Mouse (Mus musculus): ENCODE data around the gene Sema5a. TPM values are rescaled to one million over a fixed set of nuclear protein-coding genes. Genes with fewer than 3 reads are reported as not detected.

Gene Sema5a
- total RNA-seq, 2 experiments from 2014 or later, result 77.2 to 82.2 TPM

DNA sequence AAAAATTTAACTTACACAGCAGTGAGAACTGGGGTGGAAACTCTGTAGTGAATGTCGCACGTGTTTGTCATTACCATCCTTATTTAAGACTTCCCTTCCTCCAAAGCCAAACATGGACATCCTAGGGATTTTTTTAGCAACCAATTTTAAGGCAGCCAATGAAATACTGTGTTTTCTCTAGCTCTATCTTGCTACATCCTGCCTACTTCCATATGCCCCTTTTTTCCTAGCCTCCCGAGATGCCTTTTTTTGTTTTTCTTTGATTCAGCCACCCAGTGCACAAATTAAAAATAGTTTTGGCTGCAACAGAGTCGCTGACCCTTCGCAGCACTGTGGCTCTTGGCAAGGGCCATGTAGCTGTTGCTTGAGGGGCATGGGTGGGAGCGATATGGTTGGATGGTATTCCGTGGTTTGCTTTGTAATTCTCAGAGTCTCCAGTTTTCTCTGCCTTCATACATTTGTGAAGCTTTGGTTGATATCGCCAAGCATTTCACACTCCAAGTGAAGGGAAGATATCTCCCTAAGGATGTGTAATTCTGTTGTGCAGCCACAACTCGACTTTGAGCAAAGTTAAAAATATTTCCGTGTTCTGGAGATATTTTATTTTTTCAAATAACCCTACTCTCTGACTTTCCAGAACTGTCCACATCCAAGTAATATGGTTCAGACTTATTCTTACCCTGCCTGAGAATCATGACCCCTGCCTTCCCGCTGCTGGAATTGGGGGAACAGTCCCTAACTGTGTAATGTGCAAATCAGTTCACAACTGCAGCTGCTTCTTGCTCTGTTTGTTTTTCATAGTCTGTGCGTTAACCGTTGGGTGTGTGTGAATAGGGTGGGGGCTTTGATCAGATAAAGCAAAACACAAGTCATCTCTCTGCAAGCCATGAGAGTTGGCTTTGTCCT lies 188.6 kb downstream of the Sema5a start:
- no peak for DNase-seq (ENCODE audit: low spot score in 2 of 2)

DNA sequence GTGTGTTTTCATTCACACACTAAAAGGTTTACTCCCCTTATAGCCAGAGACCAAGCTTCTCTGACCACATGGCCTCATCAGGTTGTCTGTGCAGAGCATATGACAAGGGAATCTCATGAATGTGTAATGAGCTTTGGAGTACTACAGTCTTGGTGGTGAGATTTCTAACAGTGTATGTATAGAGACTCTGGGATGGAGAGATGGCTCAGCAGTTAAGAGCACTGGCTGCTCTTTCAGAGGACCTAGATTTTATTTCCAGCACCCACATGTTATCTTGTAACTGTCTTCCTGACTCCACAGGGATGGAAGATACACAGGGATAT lies 189.2 kb downstream of the Sema5a start:
- DNase-seq (ENCODE audit: low spot score in 2 of 2), result no peak

DNA sequence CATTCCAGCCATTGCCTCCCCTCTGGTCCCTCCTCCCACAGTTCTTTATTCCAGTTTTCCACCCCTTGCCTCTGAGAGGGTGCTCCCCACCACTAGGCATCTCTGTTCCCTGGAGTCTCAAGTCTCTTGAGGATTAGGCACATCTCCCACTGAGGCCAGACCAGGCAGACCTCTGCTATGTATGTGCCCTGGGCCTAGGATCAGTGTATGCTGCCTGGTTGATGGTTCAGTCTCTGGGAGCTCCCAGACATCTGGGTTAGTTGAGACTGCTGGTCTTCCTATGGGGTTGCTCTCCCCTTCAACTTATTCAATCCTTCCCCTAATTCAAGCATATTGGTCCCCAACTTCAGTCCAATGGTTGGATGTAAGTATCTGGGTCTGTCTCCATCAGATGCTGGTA lies 189.7 kb downstream of the Sema5a start:
- no peak for DNase-seq (ENCODE audit: low spot score in 2 of 2)

DNA sequence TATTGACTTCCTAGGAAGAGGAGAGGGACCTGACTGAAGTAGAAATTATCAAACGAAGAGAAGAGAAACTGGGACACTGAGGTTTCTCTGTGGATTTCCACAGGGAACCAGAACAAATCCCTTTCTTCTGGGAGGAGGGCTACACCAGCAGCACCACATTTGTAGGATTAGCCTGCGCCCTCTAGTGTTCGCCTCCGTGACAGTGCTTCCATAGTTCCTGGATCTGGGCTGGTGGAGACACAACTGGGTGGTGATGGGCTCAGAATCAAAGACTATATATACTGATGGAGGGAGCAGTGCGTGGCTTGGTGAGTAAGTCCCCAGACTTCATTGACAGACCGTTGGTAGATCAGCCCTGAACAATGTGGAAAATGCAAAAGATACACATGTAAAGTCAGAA lies 193.0 kb downstream of the Sema5a start:
- peak; percentile 71 to 73 for DNase-seq (ENCODE audit: low spot score in 2 of 2)

DNA sequence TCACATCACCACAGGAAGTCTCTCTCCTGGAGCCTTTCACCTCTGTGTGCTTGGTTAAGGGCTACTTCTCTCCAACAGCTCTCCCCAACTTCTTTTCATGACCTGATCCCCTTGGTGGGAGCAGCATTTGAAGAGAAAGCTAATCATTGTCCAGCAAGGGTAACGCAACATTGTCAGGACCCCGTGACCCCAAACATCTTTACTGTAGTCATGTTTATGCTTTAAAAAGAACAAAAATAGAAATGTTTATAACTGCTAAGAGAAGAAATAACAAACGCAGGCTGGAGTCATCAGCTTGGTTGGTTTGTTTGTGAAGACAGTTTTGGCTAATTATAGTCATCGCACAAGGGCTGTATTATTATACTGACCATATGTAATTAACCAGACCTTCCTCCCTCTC lies 198.1 kb downstream of the Sema5a start:
- no peak for DNase-seq (ENCODE audit: low spot score in 2 of 2)

DNA sequence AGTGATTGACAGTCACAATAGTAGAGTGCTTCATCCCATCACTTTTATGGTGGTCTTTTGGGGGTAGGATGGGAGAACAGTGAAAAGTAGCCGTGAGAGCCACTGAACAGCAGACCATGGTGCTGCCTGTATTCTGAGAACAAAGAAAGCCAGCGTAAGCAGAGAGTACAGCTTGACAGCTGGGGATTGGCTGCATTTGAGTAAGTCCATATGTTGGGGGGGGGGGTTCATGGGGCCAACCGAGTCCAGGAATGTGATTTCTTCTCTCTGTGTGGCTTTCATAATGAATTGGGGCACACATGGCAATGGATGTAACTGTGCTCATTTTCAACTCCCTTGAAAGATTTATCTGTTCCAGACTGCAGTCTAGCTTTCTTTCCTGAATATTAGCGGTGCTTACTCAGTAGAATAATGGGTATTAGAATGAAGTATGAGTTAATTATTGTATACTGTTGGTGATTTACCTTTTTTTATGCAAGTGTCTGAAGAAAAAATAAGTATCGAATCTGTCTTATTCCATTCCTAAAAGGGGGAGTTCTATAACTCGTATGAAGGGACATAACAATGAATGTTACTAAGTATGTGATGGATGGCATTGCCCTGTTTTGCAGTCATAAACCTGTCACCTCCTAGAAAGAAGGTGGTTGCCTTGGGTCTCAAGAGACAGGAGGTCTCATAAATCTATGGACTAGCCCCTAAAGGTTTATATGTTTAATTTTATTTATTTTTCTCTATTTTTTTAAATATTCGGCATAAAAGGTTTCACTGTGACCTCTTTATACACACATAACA lies 203.1 kb downstream of the Sema5a start:
- DNase-seq (ENCODE audit: low spot score in 2 of 2), result no peak

DNA sequence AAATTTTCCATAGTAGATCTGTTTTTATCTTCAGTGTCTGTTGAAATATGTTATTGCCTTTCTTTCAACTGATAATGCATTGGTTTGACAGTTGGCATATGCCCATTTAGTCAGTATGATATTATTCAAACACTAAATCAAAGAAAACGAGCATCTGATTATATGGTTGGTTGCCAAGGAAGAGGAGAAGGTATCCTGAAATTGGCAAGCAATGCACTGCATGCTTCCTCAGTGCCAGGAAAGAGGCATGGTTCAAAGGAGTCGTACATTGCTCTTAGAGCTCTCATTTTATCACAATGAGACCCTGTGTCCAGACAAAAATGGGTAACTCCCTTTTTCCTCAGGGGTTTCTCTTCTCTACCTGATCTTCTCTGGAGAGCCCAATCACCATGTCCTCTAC lies 214.4 kb downstream of the Sema5a start:
- DNase-seq (ENCODE audit: low spot score in 2 of 2), result no peak

DNA sequence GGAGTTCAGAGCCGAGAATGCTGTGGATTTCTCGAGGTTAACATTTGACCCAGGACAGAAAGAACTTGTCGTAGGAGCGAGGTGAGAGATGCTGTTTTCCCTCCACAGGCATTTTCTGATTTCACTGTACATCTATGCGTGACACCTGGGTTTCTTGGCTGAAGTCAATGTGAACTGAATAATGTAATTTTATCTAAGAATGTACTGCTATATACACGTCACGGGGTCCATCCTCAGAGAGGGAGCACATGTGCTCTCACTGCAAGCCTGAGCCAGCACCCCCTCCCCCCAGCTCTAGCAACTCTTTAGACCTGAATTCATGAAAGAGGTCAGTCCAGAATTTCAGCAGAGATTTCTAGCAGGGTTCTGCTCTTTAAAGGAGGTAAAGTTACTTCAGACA lies 215.6 kb downstream of the Sema5a start:
- DNase-seq (ENCODE audit: low spot score in 2 of 2), result no peak

DNA sequence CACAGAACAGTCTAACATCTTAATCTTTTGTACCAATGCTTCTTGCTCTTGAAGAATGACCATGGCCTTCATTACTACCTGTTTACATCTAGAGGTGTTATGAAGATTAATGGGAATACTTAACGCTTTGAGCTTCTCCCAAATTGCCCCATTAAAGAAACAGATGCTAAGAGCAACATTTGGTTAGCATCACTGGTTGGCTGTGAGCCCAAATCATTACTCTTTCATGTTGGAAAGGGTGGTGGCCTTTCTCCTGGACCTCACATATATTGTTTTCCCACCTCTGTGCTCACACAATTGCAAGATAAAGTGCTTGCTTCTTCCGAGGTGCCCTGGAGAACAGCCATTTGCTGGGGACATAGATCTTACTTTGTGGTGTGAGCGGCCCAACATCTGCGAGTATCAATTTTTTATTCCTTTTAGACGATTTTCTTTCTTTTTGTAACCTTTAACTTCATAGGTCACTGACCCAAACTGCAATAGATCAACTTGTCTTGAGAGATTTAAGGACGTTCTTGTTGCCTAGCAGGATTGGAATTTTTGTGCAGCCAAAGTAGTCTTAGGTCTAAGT lies 227.0 kb downstream of the Sema5a start:
- no peak for DNase-seq (ENCODE audit: low spot score in 2 of 2)

DNA sequence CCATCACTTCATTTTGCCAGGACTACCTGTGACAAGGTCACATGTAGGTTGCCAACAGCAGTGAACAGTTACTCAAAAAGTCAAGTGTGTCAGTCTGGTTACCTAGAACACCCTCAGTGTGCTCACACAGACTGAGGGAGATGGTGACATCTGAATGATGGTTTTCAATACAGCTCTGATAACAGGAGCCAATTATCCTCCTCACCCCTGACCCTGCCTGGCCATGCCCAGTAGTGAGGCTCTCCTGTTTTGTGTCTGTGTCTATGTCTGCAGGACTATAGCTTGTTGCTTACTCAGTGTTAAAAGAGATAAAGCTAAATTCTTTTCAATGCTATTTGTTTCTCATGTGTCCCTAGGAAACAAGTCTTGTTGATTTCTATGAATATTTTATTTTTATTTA lies 236.1 kb downstream of the Sema5a start:
- DNase-seq (ENCODE audit: low spot score in 2 of 2), result no peak

DNA sequence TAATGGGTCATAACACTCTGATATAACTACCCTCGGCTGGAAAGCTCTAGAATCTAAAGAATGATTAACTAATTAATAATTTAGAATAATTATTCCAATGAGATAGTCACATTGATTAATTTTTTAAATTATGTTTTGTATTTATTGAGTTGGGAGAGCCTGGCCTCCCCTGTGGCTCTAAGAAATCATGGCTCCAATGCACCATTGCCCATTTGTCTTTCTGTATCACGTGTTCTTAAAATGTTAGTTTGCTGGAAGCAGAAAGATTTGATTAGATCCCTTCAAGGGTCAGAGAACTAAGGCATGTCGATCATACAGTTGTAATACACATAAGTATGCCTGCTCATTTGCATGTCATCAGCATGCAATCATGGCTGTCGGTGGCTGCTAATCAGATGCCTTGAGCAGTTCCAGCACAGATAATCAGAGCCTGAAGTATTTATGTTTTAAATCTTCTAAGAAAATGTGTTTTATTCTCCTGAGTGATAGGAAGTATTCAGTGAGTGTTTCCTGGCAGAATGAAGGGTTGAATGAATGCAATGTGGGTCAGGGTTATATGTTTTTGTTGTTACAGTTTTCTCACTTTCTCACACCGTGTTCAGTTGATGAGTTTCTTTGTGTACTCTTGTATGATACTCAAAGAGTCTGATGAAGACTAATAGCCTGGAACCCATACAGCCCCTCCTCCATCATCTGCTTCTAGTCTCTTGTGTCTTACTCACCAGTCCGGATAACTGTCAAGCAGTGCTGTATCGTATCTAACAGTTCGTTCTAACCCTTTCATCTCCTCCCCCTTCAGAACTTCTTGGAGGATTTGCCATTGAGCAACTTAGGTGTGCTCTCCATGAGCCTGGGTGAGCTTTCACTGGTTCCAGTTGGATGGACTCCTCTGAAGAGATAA lies 240.7 kb downstream of the Sema5a start:
- no peak for DNase-seq (ENCODE audit: low spot score in 2 of 2)

DNA sequence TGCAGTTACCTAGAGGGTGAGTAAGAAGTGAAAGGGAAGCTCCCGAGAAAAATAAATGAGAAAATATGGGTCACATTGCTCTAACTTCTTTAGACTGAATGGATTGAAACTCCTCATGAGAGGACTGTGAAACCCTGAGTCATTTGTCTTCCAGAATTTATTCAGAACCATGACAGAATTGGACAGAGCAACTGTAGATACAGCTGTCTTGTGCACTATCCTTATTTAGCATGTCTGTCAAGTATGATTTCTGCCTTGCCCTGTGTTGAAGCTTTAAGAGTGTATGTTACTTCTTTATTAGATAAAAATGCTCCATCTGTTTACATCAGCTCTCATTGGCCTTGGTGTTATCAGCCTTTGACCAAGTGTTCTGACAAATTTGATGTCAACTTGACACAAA lies 243.4 kb downstream of the Sema5a start:
- DNase-seq (ENCODE audit: low spot score in 2 of 2), result no peak

DNA sequence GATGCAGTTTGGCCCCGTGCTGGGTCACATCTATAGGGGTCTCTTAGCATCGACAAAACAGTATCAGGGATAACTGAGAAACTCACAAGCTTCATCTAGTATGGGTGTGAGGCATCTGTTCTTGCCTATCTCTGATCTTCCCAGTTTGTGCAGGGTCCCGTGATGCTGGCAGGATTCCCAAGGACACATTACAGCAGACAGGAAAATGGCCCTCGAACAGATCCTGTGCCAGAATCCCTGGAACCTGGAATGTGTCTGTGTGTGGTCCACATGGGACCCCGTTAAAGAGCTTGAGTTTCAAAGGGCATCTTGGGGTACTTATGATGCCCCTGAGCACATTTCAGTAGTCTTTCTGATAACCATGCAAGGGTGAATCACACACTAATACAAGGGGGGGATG lies 249.6 kb downstream of the Sema5a start:
- DNase-seq (ENCODE audit: low spot score in 2 of 2), result no peak

DNA sequence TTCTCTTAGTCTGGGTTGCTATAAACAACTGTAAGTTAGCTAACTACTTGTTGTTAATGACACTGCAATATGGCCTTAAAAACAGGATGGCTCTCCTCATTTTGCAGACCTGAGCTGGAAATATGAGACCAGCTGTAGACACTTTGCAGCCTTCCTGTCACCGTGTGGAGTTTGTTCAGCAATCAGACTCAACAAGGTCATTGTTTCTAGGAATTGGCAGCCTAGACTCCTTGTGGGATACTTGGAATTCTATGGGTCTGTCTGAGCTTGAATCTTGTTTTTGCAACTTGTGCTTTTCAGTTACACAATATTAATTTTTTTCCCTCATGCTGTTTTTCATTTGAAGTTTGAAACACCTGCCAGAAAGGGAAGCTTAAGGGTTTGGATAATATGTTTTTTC lies 250.3 kb downstream of the Sema5a start:
- no peak for DNase-seq (ENCODE audit: low spot score in 2 of 2)

DNA sequence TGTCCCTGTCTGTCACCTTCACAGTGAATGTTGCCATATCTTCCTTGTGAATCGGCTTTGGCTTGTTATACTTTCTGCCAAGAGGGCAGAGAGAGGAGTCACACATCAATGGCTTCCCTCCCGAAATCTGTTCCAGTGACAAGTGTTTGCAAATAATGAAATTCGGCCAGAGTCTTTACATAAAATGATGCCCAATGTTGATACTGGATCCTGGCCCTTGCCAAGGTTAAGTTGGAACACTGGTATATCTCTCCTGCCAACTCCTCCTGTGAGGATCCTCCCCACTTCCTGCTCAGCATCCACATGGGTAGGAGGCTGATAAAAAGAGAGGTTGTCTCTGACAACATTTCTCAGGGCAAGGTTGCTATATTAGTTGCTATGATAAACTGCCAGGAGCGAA lies 252.3 kb downstream of the Sema5a start:
- no peak for DNase-seq (ENCODE audit: low spot score in 2 of 2)

DNA sequence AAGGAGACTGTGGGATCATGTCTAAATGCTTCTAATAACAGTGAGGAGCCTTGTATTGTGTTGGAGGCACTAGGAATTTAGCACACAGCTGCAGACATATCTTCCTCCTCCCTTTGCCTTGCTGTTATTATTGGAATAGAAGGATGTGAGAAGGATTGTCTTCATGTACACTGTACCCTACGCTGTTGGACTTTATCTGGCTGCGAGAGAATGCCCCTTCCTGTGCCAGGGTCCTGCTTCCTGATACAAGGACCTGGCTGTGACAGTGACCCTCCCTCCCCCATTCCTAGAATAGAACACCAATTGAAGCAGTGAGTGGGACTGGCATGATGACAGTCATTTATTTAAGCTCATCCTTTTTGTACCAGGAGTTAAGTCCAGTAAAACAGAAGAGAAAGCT lies 261.3 kb downstream of the Sema5a start:
- no peak for DNase-seq (ENCODE audit: low spot score in 2 of 2)

DNA sequence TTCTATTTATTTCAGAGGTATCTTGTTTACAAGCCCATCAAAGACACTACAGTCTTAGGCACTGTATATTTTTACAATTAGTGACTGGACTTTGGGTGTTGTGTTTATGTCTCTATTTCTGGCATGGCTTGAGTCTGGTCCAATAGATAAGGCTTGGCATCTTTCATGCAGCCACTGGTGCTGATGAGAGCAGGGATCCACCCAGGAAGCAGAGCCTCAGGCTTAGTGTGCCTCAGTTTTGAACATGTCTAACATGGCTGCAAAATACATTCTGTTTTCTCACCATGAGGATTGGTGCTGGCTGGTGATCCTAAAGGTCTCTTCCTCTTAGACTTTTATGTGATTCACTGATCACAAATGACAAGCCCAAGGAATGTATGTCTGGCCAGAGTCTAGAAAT lies 263.7 kb downstream of the Sema5a start:
- DNase-seq (ENCODE audit: low spot score in 2 of 2), result no peak

DNA sequence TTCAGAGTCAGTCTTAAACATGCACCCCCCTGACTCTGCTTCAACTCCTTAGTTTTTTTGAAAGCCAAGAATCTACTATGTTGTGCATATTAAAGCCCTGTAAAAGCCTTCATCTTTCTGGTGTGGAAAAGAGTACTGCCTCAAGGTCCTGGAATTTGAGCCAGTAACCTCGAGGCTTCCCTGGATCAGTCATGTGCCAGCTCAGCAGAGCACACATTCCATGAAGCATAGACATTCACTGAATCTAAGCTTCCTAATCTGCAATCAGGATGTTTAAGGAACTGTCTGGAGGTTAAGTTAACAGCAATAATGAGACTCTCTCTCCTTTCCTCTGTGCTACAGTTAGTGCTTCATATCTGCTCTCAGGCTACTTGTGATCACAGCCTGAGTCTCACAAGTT lies 270.3 kb downstream of the Sema5a start:
- no peak for DNase-seq (ENCODE audit: low spot score in 2 of 2)

DNA sequence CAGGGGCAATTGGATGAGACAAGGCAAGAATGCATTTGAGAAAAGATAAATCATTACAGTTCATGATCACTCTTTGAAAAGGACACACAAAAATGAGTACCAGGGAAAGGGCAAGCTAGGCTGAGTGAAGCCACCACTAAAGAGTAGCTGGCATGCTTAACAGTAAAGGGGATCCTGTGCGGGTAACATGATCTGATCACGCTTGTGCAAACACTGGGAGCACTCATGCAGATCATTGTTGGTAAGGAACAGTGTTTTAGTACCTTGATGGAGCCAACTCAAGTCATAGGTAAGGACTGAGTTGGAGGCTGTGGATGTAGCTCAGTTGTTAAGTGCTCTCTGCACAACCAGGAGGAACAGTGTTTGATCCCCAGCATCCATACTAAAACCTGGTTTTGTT lies 273.3 kb downstream of the Sema5a start:
- no peak for DNase-seq (ENCODE audit: low spot score in 2 of 2)

DNA sequence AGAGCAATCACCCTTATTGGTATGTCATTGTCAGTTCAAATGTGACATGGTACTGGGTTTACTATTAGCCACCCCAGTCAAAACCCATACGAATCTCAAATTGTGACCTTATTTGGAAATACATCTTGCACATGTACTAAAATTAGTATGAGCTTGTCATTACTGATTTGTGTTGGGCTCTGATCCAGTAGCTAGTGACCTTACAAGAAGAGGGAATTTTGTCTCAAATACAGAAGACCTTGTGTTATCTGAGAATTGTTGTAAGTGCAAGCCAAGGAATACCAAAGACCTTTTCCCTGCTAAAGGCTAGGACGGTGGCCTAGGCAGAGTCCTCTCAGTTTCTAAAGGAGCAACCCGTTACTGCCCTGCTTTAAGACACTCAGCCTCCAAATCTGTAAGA lies 287.9 kb downstream of the Sema5a start:
- DNase-seq (ENCODE audit: low spot score in 2 of 2), result no peak

DNA sequence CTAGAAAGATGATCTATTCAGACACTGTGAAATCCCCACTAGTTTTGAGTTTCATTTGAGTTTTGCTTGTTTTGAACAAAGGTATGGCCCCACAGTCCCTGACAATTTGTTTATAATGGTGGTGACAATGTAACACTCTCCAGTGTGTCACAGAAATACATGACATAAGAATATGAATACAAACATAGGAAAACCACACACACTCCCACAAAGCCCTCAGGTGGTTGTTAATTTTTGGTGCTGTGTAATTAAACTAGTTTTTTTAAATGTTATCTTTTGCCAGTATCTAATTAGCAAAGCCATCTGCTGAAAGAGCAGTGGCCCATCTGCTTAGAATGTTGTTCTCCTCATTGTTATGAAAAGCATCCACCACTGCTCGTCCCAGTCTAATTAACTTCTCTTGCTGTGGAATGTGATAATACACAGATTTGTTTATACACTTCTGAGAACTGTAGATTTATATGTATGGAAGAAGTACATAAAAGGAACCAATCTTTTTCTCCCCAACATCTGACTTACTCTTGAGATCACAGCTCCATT lies 289.0 kb downstream of the Sema5a start:
- DNase-seq (ENCODE audit: low spot score in 2 of 2), result no peak
